Comparison of ENCODE assay signal across 23 mouse cellular contexts in the genomic region with DNA sequence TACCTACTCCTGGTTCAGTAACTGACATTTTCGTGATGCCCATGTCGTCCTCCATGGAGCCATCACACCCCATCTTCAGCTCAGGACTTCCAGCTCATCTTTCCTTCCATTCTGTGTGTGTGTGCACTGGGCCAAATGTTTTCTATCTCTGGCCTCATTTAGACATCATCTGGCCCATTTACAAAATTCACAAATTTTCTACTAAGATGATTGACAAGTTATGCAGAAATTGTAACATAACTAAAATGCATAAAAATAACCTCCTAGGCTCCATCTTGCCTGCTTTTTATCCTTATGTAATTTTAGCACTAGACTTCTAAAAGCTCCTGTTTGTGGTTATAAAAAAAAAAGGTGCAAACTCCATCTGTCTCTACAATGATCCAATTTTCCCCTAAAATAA.
A peak's percentile ranks its signal among the peaks of the same experiment; 100 is the strongest.
DNase-seq lines count a peak whose midpoint lies in the region; ATAC-seq and TF ChIP-seq lines count a peak whose summit lies in the region.
"Had no signal": no experiment of that assay in that cellular context is flagged by ENCODE, and none has a peak within 500 bp of the region (broad histone marks: within the 10 kb centered on the region; RNA-seq: fewer than 3 reads in every experiment).

No protein-coding gene starts in this region.

- H3K4me1 ChIP-seq in forebrain, postnatal 0 days (ENCODE audit: insufficient read depth): no peaks in the 10 kb centered on the region
- H3K4me1 ChIP-seq in forebrain, embryonic 12.5 days: no peaks in the 10 kb centered on the region
- H3K4me1 ChIP-seq: embryonic facial prominence, embryonic 12.5 days; embryonic facial prominence, embryonic 15.5 days; hindbrain, embryonic 12.5 days; hindbrain, embryonic 15.5 days had no signal

- no peak for TF ChIP-seq CTCF in forebrain, postnatal 0 days (IDR thresholded peaks at IDR 0.05; ENCODE audit: low read depth)
- TF ChIP-seq CTCF in brain, embryonic 14.5 days (IDR thresholded peaks at IDR 0.05; ENCODE audit: borderline replicate concordance, extremely low read depth, insufficient read depth, insufficient read length): no peak

- no peak overlapping the region for H3K4me3 ChIP-seq in forebrain, postnatal 0 days (ENCODE audit: low read depth, low read length)
- H3K4me3 ChIP-seq in forebrain, embryonic 12.5 days (replicated peaks): no peak overlapping the region
- H3K4me3 ChIP-seq: embryonic facial prominence, embryonic 12.5 days; embryonic facial prominence, embryonic 15.5 days; gastrocnemius, adult 2 months; hindbrain, embryonic 12.5 days; hindbrain, embryonic 15.5 days had no signal

- no peak overlapping the region for H3K9ac ChIP-seq in forebrain, postnatal 0 days
- H3K9ac ChIP-seq in forebrain, embryonic 12.5 days: no peak overlapping the region
- H3K9ac ChIP-seq: embryonic facial prominence, embryonic 12.5 days; embryonic facial prominence, embryonic 15.5 days; hindbrain, embryonic 12.5 days; hindbrain, embryonic 15.5 days had no signal

- H3K27me3 ChIP-seq in forebrain, postnatal 0 days (ENCODE audit: insufficient read depth, low read length): no peaks in the 10 kb centered on the region
- no peaks in the 10 kb centered on the region for H3K27me3 ChIP-seq in forebrain, embryonic 12.5 days
- H3K27me3 ChIP-seq: embryonic facial prominence, embryonic 12.5 days; embryonic facial prominence, embryonic 15.5 days; hindbrain, embryonic 12.5 days; hindbrain, embryonic 15.5 days had no signal

- no peak overlapping the region for H3K4me2 ChIP-seq in forebrain, postnatal 0 days (ENCODE audit: low read depth)
- no peak overlapping the region for H3K4me2 ChIP-seq in forebrain, embryonic 12.5 days
- H3K4me2 ChIP-seq: embryonic facial prominence, embryonic 12.5 days; embryonic facial prominence, embryonic 15.5 days; heart, embryonic 11.5 days; hindbrain, embryonic 12.5 days; hindbrain, embryonic 15.5 days had no signal

- no peak for TF ChIP-seq POLR2A in brain, embryonic 14.5 days (IDR thresholded peaks at IDR 0.05; ENCODE audit: borderline replicate concordance, extremely low read depth, insufficient read depth, insufficient read length, poor library complexity, severe bottlenecking)

- peak; percentile 60 for ATAC-seq in forebrain, postnatal 0 days
- no peak for ATAC-seq in forebrain, embryonic 12.5 days (ENCODE audit: low FRiP score)
- ATAC-seq in erythroid progenitor cell, adult 5-6 weeks (replicated peaks; ENCODE audit: low FRiP score, poor library complexity, severe bottlenecking): no peak
- ATAC-seq: CD4-positive, CD25-positive, alpha-beta regulatory T cell, adult 4 months had no signal

- 66% methylated on average over 2 of the region's 2 CpGs for WGBS in forebrain, postnatal 0 days
- WGBS in forebrain, embryonic 12.5 days: 98% methylated on average over 2 of the region's 2 CpGs

- H3K9me3 ChIP-seq in forebrain, postnatal 0 days (ENCODE audit: low read length): no peaks in the 10 kb centered on the region
- H3K9me3 ChIP-seq in forebrain, embryonic 12.5 days: no peaks in the 10 kb centered on the region
- H3K9me3 ChIP-seq: embryonic facial prominence, embryonic 12.5 days; embryonic facial prominence, embryonic 15.5 days; hindbrain, embryonic 12.5 days; hindbrain, embryonic 15.5 days had no signal

- DNase-seq in forebrain, postnatal 0 days: peak; percentile 64
- DNase-seq in layer of hippocampus, adult 9-11 months: peak; percentile 3
- no peak for DNase-seq in layer of hippocampus, adult 8-10 months (ENCODE audit: low spot score in 2 of 2)
- peak; percentile 76 for DNase-seq in brain, adult 2 months (ENCODE audit: low read depth, low spot score)
- peak; percentile 36 for DNase-seq in brain, embryonic 14.5 days (ENCODE audit: low read depth)
- no peak for DNase-seq in urinary bladder, postnatal 10 days (ENCODE audit: low spot score)
- DNase-seq: adrenal gland, adult 2 months; adrenal gland, postnatal 14 days; cerebellum, adult 11 months; cerebellum, adult 2 months; cerebellum, adult 9-11 months; cerebellum, postnatal 25 days; gastrocnemius, adult 2 months; gastrocnemius, postnatal 14 days; heart, adult 11 months had no signal

- H3K36me3 ChIP-seq in forebrain, postnatal 0 days (ENCODE audit: insufficient read depth): no peaks in the 10 kb centered on the region
- H3K36me3 ChIP-seq in forebrain, embryonic 12.5 days (replicated peaks): no peaks in the 10 kb centered on the region
- H3K36me3 ChIP-seq: embryonic facial prominence, embryonic 12.5 days; embryonic facial prominence, embryonic 15.5 days; hindbrain, embryonic 12.5 days; hindbrain, embryonic 15.5 days had no signal

- H3K27ac ChIP-seq in forebrain, postnatal 0 days (ENCODE audit: low read depth, low read length): no peak overlapping the region
- H3K27ac ChIP-seq in forebrain, embryonic 12.5 days: no peak overlapping the region
- H3K27ac ChIP-seq: embryonic facial prominence, embryonic 12.5 days; embryonic facial prominence, embryonic 15.5 days; gastrocnemius, adult 2 months; hindbrain, embryonic 12.5 days; hindbrain, embryonic 15.5 days had no signal

Comparison
In these comparisons a context has a peak if more than half of its experiments do, and no peak if none do; other contexts are left out.
1. DNase-seq: peak in forebrain, postnatal 0 days (single experiment), layer of hippocampus, adult 9-11 months (single experiment), brain, adult 2 months (single experiment) and brain, embryonic 14.5 days (single experiment); none in layer of hippocampus, adult 8-10 months (0 of 2) and urinary bladder, postnatal 10 days (single experiment).